Mouse (Mus musculus): ENCODE measurements around the gene Psmc6.

The Psmc6 gene

GRCm38 (mm10) chr14:45350931-45351859, 21.6 kb downstream of the Psmc6 start, which contains the start of gene Styx:
Styx (plus strand) TSS chr14:45351093.
- peak; percentile 98 for DNase-seq (ENCODE audit: inconsistent ontology term)

GRCm38 (mm10) chr14:45364211-45365195, 34.9 kb downstream of the Psmc6 start:
- peak; percentile 51 for DNase-seq (ENCODE audit: inconsistent ontology term)

- DNase-seq (ENCODE audit: inconsistent ontology term): no peak
Observed at GRCm38 (mm10) chr14:45365196-45365587, 35.6 kb downstream of the Psmc6 start.

- DNase-seq (ENCODE audit: inconsistent ontology term): no peak
Observed at GRCm38 (mm10) chr14:45378771-45379170, 49.2 kb downstream of the Psmc6 start.

GRCm38 (mm10) chr14:45380756-45381155, 51.2 kb downstream of the Psmc6 start:
- no peak for DNase-seq (ENCODE audit: inconsistent ontology term)

GRCm38 (mm10) chr14:45382912-45383311, 53.3 kb downstream of the Psmc6 start:
- DNase-seq (ENCODE audit: inconsistent ontology term): no peak

- DNase-seq (ENCODE audit: inconsistent ontology term): no peak
Observed at GRCm38 (mm10) chr14:45385596-45385995, 56.0 kb downstream of the Psmc6 start.

GRCm38 (mm10) chr14:45387480-45387879, 57.9 kb downstream of the Psmc6 start:
- no peak for DNase-seq (ENCODE audit: inconsistent ontology term)

- DNase-seq (ENCODE audit: inconsistent ontology term): peak; percentile 97
Observed at GRCm38 (mm10) chr14:45388345-45389181, 59.0 kb downstream of the Psmc6 start.

GRCm38 (mm10) chr14:45389194-45389593, 59.6 kb downstream of the Psmc6 start:
- DNase-seq (ENCODE audit: inconsistent ontology term): no peak
